Mouse (Mus musculus) neutrophil, adult 5-6 weeks (primary cell): Measurements from ENCODE around the gene Med13l. TPM values are rescaled to one million over a fixed set of nuclear protein-coding genes. Genes with fewer than 3 reads are reported as not detected.

ENCODE experiments used
- ATAC-seq: fragments of 151-379, 151-347 bp; 2 replicates; pipeline ENCODE4 v1.8.0; 2017; ENCODE audit warnings: mild to moderate bottlenecking, moderate TSS enrichment; ENCODE audit not compliant: insufficient number of reproducible peaks, poor library complexity, low FRiP score, severe bottlenecking; ENCODE audit errors: extremely low read depth
- total RNA-seq: library from RNA; stranded (forward); fragments of 200-1000 nt; gene quantifications from 2 replicates; pipeline ENCODE4 v1.2.3, GENCODE M21; 2017

The Med13l gene
- total RNA-seq, 1 experiment from 2014 or later, result 91.4 TPM

DNA sequence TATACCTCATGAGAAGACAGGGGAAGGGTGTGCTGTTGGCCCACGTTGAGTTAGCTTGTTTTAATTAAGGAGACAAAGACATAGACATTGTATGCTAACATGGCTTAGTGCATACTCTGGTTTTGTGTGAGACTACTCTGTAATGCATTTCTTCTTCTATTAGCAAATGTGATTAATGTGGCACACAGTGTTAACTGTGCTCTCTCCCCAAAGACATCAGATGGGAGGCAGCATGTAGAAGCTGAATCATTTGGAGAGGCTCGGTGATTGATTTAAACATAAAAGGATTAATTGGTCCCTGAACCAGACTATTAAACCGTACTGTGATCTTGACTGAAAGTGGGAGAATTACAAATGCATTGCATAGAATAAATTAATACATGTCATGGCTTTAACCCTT is 145.9 kb downstream of the Med13l start:
- no peak for ATAC-seq

DNA sequence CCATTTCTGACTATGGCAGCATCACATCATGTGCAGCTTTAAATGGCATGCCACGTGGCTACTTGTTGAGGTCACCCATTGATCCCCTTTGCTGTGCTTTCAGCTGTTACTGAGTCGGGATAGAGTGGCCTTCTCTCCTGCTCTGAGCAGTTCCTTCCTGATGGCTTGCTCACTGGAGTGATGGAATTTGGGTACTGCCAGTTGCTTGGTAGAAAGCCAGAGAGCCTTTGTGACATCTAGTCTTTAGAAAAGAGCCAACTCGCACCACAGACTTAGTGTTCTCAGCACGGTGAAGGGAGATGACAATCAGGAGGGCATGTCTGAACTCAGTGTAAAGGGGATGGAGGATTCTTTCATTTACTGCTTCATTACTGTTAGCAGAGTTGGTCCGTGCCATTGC is 147.0 kb downstream of the Med13l start:
- no peak for ATAC-seq

DNA sequence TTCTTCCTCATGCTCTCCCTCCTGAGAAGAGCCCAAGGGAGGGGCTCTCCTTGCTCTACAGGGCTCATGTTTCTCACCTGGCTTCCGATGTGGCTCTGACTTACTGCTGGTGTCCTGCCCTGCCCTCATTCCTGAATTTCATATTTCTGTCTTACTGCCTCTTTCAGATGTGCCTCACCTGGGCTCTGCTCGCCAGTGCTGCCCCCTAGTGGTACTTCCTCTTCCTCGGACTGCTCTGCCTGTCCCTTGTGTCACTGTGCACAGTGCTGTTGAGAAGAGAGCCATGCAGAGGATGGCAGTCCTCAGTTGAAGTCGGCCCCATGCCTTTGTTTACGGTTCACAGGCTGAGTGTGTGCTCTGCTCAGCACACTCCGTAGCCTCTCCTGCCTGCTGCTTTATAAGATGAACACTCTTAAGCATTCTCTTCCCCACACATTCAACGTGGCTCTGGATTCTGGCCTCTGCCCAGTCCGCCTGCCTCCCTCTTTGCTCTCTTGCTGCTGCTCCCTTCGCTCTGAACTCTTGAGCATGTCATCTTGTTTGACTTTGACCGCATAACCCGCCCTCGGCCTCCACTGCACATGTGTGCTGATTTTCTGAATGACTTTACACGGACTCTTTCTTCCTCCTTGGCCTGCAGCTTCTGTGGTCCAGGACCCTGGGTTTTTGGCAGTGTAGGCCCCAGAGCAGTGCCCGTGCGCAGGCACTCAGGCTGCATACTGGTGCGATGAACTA is 147.9 kb downstream of the Med13l start:
- peak; percentile 56 for ATAC-seq

DNA sequence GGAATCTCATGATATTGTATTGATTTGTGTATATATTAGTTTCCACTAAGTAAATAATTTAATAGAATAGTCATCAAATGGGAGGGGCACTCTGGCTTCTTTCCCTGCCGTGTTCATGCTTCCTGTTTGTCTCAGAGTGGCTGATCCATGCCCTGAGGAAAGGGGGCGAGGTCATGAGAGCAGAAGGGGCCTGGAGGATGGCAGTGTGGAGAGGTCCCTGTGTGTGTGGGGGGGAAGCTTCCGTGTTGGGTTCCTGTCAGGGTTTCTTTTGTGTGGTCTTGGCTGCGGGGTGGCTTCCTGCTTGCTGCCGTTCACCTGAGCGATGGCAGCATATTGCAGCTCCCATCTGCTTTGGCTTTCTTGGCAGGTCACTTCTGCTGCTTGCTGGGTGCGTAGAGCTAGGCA is 149.4 kb downstream of the Med13l start:
- no peak for ATAC-seq

DNA sequence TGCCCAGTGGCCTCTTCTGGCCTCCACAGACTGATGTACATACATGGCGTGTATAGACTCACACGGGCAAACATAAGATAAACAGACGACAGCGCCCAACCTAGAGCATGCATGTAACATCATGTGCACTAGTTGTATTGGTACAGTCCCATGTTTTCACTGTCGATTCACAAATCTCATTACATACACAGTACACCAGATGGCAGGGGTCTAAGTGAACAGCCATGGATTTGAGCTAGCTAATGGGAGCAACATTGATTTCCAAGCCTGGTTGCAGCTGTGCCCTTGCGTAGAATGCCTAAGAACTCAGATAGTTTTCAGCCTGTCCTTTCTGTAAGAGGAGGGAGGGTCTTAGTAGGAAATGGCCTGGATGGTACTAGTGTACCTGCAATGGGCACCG is 155.0 kb downstream of the Med13l start:
- no peak for ATAC-seq

DNA sequence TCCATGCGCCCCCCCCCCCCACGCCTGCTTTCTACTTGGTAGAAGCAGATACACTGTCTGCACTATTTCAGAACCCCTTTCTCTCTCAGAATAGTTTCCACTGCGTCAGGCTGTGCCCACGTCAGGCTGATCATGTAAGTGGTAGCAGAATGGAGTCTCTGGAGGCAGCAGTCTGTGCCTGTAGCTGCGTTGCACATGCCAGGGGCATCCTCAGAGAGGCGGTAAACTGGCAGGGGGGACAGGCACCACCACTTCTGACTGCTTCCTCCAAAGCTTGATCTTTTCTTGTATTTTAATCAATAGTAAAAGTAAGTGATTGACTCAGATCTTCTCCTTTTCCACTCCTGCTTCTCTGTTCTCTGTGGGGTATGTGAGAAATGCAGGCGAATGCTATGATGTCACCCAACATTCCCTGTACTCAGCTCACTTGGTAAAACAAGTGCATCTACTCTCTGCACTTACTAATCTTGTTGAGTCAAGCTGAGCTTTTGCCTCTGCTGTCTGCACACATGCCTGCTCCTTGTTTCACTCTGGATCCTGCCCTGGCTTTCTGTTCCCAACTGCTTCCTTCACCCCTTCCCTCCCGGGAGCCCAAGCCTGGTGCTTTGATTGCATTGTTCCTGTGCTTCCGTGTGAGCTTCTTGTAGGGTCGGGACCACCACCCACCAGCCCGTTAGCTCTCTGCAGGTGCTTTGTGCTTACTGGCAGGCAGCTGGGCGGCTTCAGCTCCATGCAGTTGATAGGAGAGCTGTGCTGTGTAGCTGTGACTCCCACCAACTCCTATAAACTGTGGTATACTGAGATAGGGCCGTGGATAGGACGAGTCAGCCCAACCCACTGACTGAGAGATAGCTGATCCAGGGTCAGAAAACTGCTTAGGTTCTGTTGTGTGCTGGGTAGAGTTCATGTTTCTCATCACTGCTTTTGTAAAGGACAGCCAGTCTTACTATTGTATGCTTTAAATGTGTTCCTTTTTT is 156.1 kb downstream of the Med13l start:
- ATAC-seq, result no peak

DNA sequence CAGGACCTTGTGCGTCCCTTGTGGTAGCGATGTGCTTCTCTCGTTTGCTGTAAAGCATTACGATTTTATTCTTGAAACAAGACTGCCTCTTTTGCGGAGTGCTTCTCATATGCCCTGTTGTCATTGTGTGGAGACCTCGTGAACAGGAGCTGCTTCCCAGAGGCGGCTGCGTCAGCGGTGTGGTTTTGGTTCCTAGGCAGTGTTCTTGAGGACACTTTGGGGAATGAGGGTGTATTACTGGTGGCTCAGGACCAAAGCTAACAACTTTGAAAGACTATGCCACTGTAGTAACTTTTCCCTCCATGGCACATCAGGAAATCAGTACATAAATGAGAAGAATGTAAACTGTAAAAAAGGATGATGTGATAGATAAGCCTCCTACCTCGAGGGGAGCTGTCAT is 157.0 kb downstream of the Med13l start:
- no peak for ATAC-seq

DNA sequence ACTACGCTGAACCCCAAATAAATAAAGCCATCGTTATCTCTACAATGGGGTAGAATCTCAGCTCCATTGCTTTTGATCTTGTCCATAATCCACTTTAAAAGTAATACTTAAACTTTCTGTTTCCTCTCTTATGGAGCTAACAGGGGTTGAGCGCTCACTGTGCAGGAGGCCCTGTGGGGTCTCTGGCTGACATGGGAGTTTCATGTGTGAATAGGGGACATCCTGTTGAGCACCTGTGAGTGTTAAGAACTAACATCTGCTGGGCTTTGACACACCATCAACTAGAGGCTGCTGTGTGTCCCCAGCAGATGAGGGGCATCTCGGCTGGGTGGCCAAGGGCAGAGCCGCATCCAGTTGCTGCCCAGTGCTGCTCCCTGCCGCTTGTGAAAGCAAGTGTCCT is 157.6 kb downstream of the Med13l start:
- ATAC-seq, result no peak

DNA sequence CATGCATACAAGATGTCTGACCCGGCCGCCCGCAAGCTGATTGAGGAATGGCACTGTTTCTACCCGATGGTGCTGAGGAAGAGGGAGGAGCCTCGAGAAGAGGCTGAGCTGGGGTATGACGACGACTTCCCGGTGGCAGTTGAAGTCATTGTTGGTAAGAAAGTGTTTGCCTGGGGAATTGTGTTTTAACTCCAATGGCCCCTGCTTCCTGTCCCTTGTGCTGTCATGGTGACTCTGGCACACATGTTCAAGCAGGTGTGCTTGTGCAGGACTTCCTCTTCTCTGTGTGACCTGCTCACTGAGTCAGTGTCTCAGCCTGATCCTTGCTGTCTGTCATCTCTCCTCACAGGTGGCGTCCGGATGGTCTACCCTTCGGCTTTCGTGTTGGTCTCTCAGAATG is 160.9 kb downstream of the Med13l start:
- ATAC-seq, result peak; percentile 11; the same call in 1 of the 2 replicates

DNA sequence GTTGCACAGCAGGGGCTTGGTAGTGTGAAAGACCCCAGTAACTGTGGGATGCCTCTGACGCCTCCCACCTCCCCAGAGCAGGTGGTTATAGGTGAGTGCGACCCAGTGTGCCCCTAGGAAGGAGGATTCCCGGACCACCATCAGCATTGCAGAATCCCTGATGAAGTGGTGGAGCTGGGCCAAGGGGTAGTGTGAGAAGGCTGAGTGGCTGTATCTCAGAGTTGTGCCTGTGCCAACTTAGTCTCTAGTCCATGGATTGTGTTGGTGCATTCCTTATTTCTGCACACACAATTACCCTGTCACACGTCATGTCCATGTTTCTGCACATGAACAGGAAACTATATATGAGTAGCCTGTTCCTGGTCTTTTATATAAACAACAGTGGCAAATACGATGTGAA is 161.4 kb downstream of the Med13l start:
- ATAC-seq, result no peak

DNA sequence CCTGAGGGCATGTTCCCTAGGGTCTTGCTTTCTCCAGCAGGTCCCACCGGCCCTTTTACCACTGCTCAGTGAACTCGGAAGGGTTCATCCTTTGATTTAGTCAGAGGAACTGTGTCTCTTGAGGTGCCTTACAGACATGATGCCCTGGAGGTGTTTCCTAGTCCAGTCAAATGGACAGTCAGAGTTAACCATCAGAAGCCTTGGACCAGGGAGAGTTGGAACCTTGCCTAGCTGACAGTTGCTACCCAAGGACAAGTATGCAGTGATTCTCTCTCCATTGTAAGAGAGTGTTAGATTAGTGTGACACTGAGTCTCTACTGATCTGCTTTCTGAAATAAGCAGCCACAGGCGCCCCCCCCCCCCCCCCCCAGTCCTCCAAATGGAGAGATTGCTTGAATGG is 162.0 kb downstream of the Med13l start:
- no peak for ATAC-seq

DNA sequence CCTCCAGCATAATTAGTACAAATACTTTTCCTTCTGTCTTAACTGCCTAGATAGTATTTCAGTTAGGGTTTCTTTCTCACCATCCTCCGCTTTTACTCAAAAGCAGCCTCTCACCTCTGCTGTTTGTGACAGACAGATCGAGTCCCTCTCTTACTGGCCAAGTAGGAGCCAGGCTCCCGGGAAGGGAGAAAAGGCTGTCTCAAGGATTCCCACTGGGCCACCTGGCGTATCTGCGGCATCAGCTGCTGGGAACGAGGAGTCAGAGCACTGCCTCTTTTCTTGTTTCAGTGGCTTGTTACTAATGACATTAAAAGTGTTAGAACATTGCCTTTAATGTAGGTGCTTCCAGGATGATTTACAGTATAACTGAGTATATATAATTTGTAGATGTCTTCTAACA is 164.9 kb downstream of the Med13l start:
- no peak for ATAC-seq

DNA sequence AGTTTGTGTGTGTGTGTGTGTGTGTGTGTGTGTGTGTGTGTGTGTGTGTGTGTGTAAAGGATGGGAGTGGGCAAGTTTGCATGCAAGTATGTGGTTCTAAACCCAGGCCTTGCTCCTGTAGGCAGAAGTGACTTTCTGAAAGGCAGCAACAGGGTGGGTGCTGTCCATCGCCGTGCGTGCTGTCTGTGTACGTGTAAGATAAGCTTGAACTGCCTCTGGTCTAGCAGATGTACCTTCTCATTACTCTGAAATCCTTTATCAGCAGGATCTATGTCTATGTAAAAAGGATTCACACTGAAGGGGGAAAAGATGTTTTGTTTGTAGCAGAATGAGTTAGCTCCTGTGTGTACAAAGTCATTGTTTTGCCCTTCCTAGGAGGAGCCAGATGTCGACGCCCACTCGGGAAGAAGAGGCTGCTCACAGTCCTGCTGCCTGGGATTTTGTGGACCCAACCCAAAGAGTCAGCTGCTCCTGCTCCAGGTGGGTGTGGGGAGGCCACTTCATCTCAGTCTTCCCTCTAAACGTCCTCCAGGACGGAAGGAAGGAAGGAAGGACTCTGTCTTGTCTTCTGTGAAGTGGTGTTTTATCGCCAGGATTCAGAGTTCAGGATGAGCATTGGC is 165.5 kb downstream of the Med13l start:
- no peak for ATAC-seq

DNA sequence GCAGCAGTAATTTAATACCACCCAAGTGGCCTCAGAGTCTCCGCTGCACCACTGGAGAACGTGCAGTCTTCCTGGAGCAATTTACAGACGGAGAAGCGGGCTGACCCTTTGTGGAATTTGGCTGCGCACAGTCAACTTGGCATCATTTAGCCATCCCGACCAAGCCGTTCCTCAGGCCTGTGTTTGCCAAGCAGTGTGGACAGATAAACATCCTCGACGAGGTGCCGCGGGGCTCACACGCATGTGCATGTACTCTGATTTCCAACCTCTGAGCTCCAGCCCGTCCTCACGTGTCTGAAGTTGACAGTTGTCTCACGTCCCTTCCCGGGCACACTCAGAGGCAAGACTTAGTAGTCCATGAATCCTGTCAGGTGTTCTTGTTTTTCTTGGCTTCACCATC is 166.9 kb downstream of the Med13l start:
- no peak for ATAC-seq

DNA sequence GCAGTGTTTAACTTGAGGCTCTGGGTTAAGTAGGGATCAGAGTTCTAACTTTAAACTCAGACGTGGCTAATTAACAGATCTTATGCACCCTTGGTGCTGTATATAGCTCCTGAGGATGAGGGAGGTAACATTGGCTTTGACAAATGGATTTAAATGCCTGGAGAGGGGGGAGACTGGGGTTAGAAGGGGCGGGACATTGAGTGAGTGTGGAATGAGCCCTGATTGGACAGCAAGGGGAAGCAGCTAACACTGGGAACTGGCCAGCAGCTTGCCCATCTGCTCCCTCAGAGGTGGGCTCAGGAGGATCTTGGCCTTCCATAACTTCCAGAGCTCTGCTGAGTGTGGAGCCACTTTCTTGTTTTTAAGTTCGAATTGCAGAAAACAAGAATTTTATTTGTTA is 171.7 kb downstream of the Med13l start:
- no peak for ATAC-seq

DNA sequence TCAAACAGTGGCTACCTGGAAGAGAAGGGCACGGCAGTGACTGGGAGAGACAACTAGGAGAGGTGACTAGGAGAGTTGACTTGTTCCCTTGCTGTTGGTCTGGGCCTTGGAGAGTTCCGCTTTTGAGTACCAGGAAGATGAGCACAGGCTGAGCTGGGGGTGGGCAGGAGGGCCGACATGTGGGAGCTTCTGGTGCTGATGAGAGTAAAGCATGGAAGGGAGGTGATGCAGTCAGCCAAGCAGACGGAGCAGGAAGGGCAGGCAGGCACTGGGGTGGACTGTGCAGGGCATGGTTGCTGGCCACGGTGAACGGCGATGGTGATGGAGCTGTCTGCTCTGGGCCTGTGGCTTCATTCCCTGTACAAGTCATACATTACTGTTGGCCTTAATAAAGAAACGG is 172.2 kb downstream of the Med13l start:
- ATAC-seq, result no peak

DNA sequence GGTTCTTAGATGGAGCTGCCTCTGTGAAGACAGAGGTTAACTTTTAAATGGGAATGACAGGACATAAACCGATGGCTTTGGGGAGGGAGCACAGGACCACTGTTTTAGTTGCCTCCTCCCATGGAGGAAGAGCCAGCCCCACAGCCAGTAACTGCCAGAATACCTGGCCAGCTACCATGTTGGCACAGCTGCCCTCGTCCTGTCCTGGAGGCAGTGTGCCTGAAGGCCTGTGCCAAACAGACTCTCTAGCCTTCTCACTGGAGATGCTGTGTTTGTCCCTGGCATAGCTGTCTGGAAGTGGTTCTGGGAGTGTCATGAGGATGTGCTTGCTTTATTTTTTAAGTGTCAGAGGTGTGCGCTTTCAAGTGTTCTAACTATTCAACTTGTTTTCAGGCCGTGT is 173.1 kb downstream of the Med13l start:
- no peak for ATAC-seq

DNA sequence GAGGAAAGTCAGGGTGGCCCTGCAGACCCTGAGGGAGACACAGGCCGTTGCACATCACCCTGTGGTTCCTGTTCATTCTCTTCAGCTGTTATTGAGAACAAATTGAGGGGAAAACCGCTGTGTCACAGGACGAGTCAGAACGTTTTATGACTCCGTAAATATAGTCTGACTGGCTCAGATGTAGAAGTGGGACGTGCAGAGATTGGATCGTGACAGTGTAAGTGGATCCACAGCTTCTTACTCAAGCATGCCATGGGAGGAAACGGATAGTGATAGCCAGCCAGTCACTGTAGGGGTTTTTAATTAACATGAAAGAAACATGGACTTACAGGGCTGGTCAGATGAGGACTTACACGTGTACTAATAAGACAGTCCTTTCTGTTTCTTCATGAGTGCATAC is 174.0 kb downstream of the Med13l start:
- no peak for ATAC-seq

DNA sequence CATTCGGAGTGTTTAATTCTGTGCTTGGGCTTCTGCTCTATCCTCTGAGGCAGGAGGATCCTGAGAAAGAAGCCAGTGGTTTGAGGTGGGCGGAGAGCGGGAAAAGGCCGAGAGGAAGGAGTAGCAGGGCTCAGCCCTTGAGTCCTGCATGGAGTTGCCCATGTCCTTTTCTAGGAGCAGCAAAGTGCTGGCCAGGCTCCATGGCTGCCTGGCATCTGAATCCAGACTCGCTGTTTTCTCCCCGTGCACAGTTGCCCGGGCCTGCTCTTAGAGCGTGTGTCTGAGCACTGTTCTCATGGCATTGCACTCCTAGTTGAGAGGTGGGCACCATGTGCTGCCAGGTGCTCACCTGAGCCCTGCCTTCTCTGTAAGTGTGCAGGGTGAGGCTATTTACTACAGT is 175.3 kb downstream of the Med13l start:
- ATAC-seq, result no peak

DNA sequence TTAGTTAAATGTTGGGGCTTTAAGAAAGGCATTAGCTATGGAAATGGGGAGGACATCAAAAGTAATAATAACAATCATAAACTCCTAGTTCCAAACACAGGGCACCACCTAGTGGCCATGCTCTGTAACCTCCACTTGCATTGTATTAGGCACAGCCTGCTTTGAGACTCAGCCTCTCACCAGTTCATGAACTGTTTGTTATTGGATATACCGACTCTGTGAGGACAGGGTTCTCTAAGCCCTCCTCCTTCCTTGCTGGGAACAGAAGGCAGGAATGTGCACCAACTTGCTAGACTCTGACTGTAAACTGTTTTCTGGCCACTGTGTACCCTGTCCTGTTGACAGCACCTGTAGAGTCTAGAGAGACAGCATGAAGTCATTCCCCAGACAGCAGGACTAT is 177.1 kb downstream of the Med13l start:
- no peak for ATAC-seq
